Mouse (Mus musculus) cerebellum, postnatal 36 days (tissue): ENCODE measurements around the gene 1700001C19Rik.
"Not testable (repeated sequence)": the region's sequence is repeated elsewhere in the genome, so short reads cannot be mapped to it uniquely, and the experiment has no call there.

ENCODE experiments used
- DNase-seq, 2 experiments: peaks; one replicate each; pipeline ENCODE4 v3.0.0; 2021 to 2022; ENCODE audit warnings: mixed read lengths in 2 of 2

The 1700001C19Rik gene

DNA sequence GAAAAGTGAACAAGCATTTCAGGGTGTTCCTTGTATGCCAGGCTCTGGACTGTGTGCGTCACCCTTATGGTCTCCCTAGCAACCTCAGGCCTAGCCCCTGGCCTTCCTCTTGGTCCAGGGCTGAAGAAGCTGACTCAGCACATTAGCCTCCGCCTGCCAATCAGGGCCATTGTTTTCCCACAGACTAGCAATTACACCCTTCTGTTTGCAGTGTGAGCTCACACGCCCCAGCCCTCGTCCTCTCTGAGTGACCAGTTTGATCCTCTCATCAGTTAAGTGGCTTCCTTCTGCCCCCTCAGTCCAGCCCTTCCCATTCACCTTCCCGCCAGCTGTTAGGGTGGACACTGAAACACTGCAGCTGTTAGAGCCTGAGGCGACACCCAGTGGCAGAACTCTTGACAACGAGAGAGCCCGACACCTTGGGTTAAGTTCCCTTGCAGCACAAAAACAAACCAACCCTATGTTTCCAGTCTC, 8.3 kb downstream of the 1700001C19Rik start:
- DNase-seq = no peak

DNA sequence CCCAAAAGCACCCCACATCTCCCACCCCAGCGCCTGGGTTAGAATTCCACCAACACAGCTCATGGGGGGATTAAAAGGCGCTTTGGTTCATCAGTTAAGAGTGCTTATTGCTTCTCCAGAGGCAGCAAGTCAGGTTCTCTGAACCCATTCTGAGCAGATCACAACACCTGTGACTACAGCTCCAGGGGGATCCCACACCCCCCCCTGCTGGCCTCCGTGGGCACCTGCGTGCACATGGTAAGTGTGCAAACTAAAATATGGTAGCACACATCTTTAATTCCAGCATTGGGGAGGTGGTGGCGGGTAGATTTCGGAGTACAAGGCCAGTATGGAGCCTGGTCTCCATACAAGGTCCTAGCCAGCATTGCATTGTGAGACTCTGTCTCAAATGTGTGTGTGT, 9.9 kb downstream of the 1700001C19Rik start:
- no peak for DNase-seq

DNA sequence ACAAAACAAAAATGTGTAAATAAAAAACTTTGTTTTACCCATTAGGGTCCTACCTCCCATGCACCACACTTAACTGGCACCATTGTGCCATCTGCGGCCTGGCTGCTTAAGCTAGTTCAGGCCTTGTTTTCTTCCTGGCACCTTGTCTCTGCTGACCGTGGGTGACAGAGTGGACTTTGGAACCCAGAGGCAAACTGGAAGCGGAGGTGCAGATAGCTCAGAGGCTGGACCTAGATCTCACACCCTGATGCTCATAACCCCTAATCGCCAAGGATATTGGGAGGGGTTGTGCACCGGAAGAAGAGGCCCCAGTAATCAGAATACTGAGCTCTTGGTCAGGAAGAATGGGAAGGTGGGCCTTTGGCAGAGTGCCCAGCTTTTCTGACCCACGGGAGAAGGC, 13.0 kb downstream of the 1700001C19Rik start:
- DNase-seq = no peak

DNA sequence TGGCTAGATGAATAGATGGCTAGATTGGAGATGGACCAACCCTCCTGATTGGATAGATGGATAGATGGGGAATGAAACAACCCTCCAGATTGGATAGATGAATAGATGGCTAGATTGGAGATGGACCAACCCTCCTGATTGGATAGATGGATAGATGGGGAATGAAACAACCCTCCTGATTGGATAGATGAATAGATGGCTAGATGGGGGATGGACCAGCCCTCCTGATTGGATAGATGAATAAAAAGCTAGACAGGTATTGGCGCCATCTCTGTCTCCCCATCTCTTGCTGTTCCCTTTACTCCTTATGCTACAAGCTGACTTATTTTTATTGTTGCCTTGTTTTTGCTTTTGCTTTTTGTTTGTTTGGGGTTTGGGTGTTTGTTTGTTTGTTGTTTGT, 14.6 kb downstream of the 1700001C19Rik start:
- DNase-seq = not testable (repeated sequence)

DNA sequence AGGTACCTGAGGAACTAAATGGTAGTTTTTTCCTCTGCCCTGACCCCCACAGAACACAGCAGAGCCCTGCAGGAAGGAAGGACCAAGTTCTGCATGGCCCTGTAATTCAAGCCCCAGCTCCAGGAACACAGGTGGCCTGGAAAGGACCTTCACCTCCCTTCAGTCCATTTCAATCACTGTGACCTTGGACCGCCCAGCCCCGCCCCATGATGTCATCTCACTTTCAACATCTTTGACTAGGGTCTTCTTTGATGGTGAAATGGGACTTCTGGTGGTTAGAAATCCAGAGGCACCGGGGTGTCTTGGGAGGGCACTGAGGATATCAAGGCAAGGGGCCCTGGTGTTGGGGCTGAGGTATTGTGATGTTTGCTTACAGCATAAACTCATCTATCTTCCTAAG, 15.6 kb downstream of the 1700001C19Rik start:
- DNase-seq = no peak

DNA sequence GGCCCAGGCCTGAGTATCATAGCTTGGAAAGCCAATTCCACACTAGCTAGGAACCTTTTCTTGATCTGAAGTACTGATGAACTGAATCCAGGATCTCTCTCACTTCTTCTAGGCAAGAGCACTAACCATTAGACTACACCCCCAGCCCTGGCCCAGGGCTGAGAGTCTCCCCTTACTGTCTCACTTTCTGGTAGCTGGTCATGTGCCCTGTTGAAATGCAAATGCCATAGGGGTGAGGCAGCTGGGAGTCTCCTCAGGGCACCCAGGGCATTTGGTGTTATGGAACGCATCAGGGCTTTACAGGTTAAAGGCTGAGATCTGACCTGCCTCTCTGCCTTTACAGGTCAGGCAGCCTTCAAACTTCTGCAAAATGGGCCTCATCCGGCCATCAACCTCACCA, 17.0 kb downstream of the 1700001C19Rik start:
- DNase-seq = no peak

DNA sequence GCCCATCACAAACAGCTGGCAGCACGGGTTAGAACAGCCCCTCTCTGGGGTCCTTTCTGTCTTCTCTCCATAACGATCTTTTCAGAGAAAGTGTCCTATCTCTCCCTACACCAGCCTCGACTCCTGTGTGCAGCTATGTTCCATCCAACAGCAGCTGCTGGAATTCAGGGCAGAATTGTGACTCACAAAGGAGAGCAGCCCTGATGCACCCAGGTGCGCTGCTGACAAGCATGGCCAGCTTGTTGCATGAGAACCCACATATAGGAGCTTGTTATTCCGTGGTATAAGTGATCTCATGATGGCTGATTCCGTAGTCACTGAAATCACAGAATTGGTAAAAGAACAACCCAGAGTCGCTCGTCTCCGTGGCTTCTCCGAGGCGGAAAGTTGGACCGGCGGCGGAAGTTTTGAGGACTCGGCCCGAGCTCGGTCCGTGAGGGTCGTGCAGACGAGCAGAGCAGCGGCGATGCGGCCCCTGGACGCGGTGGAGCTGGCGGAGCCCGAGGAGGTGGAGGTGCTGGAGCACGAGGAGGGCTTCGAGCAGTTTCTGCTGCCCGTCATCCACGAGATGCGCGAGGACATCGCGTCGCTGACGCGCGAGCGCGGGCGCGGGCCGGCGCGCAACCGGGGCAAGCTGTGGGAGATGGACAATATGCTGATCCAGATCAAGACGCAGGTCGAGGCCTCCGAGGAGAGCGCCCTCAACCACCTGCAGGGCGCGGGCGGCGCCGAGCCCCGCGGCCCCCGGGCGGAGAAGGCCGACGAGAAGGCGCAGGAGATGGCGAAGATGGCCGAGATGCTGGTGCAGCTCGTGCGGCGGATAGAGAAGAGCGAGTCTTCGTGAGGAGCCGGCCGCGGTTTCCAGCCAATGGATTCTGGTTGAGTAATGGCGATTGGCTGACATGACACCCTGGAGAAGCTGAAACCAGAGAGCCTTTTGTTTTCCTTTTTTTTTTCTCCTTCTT, 27.0 kb downstream of the 1700001C19Rik start:
- DNase-seq = peak; percentile 10 to 40

DNA sequence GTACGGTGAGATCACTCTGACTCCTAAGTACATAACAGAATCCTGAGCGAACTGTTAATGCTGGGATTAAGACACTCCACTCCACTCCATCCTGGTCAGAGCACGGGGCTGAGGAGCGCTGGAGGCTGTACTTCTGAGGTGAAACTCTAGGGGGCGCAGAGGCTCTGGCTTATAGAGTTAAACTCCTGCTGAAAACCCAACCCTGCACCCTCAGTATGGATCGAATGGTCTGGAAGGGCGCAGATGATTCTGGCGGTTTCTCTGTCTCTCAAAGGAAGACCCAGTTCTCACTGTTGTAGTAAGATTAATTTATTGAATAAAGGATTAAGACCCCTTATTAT, 28.6 kb downstream of the 1700001C19Rik start:
- DNase-seq = peak; percentile 57 to 62

DNA sequence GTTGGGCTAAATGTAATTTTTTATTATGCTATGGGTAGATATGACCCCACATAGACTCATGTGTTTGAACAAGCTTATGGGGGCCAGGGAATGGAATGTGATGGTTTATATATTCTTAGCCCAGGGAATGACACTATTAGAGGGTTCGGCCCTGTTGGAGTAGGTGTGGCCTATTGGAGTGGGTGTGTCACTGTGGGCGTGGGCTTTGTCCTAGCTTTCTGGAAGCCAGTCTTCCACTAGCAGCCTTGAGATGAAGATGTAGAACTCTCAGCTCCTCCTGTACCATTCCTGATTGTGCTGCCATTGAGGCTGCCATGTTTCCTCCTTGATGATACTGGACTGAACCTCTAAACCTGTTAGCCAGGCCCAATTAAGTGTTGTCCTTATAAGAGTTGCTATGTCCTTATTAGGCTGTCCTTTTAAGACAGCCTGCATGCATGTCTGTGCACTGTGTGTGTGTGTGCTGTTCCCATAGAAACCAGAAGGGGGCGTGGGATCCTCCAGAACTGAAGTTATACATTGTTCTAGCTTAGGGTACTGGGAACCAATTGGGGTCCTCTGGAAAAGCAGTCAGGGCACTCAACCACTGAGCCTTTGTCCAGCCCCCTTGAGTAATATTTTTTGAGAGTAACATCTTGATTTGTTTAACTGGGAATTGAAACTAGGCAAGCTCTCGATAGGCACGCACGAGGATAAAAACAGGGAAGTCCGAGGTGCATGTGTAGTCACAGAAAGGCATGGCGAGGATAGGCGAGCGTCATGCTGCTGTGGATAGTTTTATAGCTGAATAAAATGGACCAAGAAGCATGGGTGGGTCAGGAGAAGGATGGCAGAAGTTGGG, 29.2 kb downstream of the 1700001C19Rik start:
- DNase-seq = no peak

DNA sequence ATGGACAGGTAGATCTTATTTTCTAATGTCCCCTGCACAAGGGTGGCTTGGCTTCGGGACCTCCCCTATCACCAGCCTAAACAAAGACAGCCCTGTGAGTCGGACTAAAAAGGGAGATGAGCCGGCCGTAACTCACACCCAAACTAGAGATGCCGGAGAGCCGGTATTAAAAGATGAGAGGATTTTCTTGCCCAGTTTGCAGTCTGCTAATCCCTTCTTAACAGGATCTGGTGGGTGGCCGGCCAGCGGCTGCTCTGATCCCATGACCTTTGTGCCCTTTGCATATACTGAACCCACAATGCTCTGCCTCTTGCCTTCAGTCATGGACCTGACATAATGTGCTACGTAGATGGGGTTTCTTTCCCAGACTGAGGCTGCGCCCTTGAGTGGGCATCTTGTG, 36.7 kb downstream of the 1700001C19Rik start, which contains the start of gene Guca1a:
Gene Guca1a (minus strand): TSS at position 134 of the 400 bp plus-strand sequence.
- no peak for DNase-seq

DNA sequence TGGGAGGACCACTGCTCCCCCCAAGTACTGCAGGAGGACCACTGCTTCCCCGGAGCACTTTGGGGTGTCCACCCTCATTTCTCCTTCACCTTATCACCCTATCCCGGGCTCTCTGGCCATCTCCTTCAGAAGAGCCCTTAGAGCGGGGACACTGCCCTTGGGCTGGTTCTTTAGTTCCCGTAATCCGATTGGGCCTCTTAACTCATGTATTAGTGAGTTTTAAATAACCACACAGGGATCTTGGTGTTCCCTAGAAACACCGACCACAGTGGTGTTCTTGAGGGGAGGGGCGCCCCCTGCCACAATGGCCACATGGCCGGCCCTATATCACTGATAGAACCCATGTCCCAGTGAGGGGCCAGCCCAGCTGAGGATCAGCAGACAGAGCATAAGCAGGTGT, 38.1 kb downstream of the 1700001C19Rik start:
- DNase-seq = no peak

DNA sequence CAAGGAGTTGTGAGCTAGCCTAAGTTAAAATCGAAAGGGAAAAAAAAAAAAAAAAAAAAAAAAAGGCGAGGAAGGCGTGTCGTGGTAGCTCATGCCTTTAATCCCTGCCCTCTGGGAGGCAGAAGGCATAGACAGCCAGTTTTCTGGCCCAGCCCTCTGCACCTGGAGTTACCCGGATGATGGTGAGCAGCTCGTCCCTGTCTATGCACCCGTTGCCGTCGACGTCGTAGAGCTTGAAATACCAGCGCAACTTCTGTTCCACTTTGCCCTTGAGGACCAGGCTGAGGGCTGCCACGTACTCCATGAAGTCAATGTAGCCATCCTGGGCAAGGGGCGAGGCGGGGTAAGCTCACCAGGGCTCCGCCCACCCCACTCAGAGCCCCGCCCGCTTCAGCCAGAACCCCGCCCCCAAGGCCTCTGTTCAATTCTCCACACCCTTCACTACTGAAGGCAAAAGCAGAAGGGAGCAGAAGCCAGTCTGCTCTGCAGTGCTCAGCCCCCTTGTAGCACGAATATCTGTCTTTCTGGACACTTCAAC, 41.7 kb downstream of the 1700001C19Rik start:
- DNase-seq = no peak

DNA sequence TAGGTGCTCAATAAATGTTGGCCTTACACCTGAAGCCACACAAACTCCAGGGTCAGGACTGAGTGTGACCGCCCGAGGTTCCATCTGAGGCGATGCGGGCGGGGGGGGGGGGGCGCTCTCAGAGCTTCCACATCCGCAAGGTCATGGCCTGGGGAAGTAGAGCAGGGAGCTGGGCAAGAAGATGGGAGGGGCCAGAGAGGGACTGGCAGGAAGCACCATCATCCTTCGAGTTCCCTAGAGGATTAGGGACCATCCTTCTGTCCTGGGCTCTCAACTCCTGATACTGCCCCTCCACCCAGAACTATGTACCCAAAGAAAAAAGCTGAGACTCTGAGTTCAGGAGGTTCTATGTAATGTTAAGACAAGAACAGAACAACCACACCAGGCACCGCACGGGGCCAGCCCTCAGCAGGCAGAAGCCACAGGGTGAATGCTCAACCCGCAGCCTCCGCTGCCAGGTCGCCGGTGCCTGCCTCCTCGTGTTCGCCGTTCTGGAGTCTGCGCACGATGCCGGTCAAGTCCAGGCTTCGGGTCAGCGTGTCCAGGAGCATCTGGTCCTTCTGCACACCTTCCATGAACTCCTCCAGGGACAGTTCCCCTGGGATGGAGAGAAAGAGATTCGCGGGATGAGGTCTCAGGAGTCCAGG, 42.8 kb downstream of the 1700001C19Rik start:
- peak; percentile 6 to 9 for DNase-seq

DNA sequence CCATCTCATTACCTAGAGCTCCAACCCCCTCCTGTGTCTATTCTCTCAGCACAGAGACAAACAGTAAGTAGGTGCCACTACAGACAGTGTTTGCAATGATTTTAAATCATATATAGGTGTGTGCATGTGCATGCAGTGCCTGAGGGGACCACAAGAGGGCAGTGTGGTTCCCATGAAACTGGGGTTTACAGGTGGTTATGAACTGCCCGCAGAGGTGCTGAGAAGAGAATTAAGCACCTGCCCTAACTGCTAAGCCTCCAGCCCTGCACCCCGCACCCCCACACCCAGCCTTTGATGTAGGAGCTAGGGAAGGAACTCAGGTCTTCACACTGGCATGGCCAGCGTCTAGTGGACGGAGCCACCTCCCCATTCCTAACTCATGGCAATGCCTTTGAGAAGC, 50.5 kb downstream of the 1700001C19Rik start:
- peak; percentile 27 to 34 for DNase-seq

DNA sequence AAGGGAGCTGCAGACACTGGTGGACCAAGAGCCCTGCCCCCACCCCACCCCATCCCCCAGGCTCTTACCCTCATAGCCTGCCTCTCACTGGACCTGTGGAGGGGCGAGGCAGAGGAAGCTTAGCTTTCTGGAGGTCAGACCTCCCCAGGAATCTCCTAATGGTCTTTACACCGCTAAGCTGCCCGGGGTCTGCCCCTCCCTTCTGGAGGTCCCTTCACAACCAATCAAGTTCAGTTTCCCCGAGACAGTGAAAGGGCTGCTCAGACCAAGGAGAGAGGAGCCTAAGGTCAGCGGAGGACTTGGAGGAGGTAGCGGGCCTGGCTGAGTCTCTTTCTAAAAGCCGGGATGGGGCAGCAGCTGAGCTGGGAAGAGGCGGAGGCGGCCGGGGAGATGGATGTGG, 52.0 kb downstream of the 1700001C19Rik start, which contains the start of gene Guca1b:
Gene Guca1b (plus strand): TSS at position 249 of the 400 bp plus-strand sequence.
- no peak for DNase-seq

DNA sequence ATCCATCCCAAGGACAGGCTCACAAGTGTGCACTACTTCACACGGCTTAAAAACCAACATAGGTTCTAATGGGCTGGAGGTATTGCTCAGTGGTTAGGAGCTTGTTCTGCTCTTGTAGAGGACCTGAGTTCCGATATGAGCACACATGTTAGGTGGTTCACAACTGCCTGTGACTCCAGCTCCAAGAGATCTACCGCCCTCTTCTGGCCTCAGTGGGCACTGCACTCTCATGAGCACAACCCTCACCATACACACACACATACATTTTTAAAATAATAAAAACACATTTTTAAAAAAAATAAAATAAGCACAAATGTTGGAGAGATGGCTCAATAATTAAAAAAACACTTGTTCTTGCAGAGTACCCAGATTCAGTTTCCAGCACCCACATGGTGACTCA, 53.1 kb downstream of the 1700001C19Rik start:
- no peak for DNase-seq

DNA sequence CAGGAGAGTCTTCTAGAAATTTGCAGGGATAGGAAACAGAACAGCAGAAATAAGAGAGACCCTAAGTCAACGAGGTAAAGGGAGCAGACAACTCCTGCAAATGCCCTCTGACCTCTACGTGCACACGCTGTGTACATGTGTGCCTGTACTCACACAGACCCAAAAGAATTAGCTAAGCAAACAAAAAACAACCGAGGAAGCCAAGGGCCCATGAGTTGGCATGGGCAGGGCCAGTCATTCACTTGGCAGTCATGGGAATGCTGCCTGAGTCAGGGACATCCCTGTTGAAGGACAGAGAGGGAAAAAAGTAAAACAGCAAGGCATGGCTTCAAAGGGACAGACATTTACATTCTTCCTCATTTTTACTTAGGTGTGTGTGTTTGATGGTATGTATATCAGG, 53.9 kb downstream of the 1700001C19Rik start:
- DNase-seq = no peak

DNA sequence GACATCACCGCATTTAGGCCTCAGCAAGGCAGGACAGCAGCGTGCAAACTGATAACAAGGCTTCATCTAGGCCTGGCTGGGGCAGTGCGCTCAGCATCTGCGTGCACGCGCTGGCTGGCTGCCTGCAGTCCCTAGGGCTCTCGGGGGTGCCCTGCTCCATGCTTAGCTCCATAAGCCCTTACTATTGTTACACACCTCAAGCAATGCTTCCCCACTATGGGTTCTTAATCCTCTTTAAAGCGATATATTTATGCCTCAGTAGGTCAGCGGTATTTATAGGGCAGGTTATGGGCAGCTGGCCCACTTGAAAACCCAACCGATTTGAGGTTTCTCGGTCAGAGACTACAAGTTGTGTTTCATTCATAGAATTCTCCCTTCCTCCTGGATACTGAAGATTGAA, 55.3 kb downstream of the 1700001C19Rik start:
- DNase-seq = no peak

DNA sequence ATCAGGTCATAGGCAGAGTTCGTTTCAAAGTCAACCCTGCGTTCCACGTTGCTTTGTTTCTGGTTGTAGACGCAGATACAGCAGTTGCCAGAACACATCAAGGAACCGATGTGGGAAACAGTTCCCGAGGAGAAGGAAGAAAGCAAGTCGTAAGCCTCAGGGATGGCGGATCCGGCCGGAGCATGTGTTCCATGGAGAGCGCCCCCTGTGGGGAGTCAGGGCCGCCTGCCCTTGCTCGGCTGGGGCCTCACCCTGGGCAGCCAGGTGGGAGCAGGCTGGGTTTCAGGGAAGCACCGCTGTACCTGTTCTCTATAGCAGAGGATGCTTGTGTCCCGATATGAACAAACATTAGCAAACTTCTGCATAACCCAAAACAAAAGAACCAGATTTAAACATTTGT, 59.0 kb downstream of the 1700001C19Rik start:
- no peak for DNase-seq

DNA sequence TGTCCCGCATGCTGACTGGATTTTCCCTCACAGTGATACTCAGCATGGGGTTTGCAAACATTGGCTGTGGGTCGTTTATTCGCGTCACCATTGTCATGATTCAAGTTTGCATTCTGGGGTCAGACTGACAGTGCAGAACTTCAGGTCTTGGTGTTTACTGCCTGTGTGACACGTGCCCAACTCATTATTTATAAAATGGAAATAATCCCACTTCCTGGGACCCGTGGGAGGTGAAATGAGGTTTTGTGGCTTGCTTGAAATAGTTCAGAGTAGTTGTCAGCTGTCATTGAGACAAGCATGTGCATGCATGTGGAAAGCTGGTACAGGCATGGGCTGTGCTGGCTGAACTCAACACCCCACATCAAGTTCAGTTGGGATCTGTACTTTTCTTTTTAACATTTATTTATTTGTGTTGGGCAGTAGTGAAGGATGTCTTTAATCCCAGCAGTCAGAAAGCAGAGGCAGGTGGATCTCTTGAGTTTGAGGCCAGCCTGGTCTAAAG, 60.3 kb downstream of the 1700001C19Rik start:
- DNase-seq = no peak

DNA sequence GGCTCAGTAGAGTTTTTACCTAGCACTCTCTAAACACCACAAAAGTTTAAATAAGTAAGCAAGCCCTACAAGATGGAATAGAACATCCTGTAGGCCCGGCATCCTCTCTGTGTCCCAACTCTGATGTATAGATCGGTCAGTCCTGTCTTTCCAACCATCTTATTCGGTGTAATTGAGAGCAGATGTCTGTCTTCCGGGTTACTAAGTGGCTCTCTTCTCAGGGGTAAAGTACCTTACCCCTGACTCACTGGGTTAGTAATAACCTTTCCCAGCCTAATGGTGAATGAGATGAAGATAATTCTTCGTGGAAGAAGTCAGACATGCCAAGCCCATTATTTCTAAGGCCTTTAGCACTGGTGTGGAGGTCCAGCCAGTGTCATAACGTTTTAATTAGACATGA, 63.2 kb downstream of the 1700001C19Rik start:
- DNase-seq = no peak

DNA sequence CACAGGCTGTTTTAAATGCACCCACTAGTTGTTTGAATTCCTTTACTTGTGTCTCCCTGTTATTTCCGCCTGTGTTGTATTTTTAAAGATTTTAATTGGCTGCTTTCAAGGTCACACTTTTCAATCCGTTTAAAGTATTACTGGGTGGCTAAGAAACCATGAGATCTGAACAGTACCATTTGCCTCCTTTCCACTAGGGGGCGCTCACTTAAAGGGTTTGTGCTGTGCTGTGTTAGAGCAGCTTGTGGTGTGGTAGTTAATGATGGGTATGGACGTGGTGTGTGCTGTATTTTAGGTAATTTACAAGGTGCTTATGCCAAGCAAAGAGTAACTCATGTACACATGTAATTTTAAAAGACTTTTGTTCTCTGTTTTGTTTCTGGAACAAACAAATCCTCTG, 65.7 kb downstream of the 1700001C19Rik start:
- peak; percentile 55 to 68 for DNase-seq

DNA sequence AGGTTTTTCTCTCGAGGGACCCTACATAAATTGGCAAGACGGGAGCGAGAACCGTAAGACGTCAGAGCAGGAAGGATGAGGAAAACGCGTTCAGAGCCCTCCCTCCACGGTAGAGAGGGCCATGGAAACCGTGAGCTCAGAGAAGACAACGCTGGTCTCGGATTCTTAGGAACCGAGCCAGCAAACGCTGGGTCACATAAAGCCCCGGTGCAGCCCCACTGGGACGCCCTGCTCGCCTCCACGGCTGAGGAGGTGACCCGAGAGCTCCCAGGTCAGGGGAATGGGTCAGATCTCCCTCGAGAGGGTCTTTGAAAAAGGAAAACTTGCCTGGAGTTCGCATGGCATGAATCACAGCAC, 68.1 kb downstream of the 1700001C19Rik start:
- DNase-seq = peak in 1 of 2 experiments; percentile 25
